Mouse (Mus musculus): ENCODE measurements around the gene Nfib.

DNA sequence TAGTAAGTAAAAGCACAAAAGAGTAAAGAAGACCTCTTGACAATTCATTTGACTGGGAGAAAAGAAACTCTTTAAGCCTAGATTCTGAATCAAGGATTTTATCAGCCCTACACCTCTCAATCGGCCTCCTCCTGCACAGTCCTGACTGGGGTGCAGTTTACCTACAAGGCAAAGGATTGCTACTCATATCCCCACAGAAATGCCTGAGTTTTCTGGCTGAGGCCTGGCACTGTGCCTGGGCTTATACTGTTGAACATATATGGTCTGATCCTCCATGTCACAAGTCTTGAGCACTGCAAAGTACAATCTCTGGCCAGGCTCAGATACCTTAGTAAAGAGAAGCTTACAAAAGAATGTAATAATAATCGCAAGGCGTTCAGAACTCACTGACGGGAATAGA, 333.3 kb downstream of the Nfib start:
- no peak for TF ChIP-seq USF1 (IDR thresholded peaks at IDR 0.05; ENCODE audit: low read depth, low read length)
- no peak for TF ChIP-seq USF2 (conservative IDR thresholded peaks at IDR 0.05; ENCODE audit: low read depth, low read length)
- TF ChIP-seq CTCF (conservative IDR thresholded peaks at IDR 0.05 in 1 of 2, IDR thresholded peaks at IDR 0.05 in 1 of 2; ENCODE audit: low read depth in 2 of 2, low read length in 2 of 2): no peak
- no peak for TF ChIP-seq SIN3A (IDR thresholded peaks at IDR 0.05; ENCODE audit: low read length)

All from CH12.LX (cell line).